Mouse (Mus musculus) cerebellum, postnatal 25 days (tissue): Measurements from ENCODE around the gene Papln.

Experiments
- DNase-seq, 2 experiments: peaks; one replicate each; pipeline ENCODE4 v3.0.0; 2021; ENCODE audit warnings: mixed read lengths in 2 of 2

The Papln gene

GRCm38 (mm10) chr12:83841409-83842190, 78.2 kb downstream of the Papln start:
- no peak for DNase-seq
